Mouse (Mus musculus): ENCODE measurements around the gene Grm7. TPM values are rescaled to one million over a fixed set of nuclear protein-coding genes. Genes with fewer than 3 reads are reported as not detected.

Grm7 gene
- total RNA-seq, 2 experiments from 2014 or later: 1.0 to 1.7 TPM

- DNase-seq (ENCODE audit: low spot score in 2 of 2): no peak
Measured at GRCm38 (mm10) chr6:110818236-110818635, 172.9 kb downstream of the Grm7 start.

GRCm38 (mm10) chr6:110868311-110868710, 222.9 kb downstream of the Grm7 start:
- DNase-seq (ENCODE audit: low spot score in 2 of 2): no peak

GRCm38 (mm10) chr6:110982013-110982412, 336.6 kb downstream of the Grm7 start:
- DNase-seq (ENCODE audit: low spot score in 2 of 2): no peak

GRCm38 (mm10) chr6:111039099-111039498, 393.7 kb downstream of the Grm7 start:
- no peak for DNase-seq (ENCODE audit: low spot score in 2 of 2)

- no peak for DNase-seq (ENCODE audit: low spot score in 2 of 2)
Measured at GRCm38 (mm10) chr6:111045896-111046295, 400.5 kb downstream of the Grm7 start.

- DNase-seq (ENCODE audit: low spot score in 2 of 2): no peak
Measured at GRCm38 (mm10) chr6:111049247-111049646, 403.9 kb downstream of the Grm7 start.

GRCm38 (mm10) chr6:111054001-111054975, 408.9 kb downstream of the Grm7 start:
- no peak for DNase-seq (ENCODE audit: low spot score in 2 of 2)

- no peak for DNase-seq (ENCODE audit: low spot score in 2 of 2)
Measured at GRCm38 (mm10) chr6:111057798-111058197, 412.4 kb downstream of the Grm7 start.

GRCm38 (mm10) chr6:111060004-111060403, 414.6 kb downstream of the Grm7 start:
- no peak for DNase-seq (ENCODE audit: low spot score in 2 of 2)

- no peak for DNase-seq (ENCODE audit: low spot score in 2 of 2)
Measured at GRCm38 (mm10) chr6:111084569-111084968, 439.2 kb downstream of the Grm7 start.

GRCm38 (mm10) chr6:111094818-111095217, 449.4 kb downstream of the Grm7 start:
- no peak for DNase-seq (ENCODE audit: low spot score in 2 of 2)

GRCm38 (mm10) chr6:111105485-111105884, 460.1 kb downstream of the Grm7 start:
- no peak for DNase-seq (ENCODE audit: low spot score in 2 of 2)

- no peak for DNase-seq (ENCODE audit: low spot score in 2 of 2)
Measured at GRCm38 (mm10) chr6:111161037-111161436, 515.7 kb downstream of the Grm7 start.

GRCm38 (mm10) chr6:111195333-111195732, 550.0 kb downstream of the Grm7 start:
- DNase-seq (ENCODE audit: low spot score in 2 of 2): no peak

- DNase-seq (ENCODE audit: low spot score in 2 of 2): no peak
Measured at GRCm38 (mm10) chr6:111221083-111221729, 575.8 kb downstream of the Grm7 start.

- DNase-seq (ENCODE audit: low spot score in 2 of 2): no peak
Measured at GRCm38 (mm10) chr6:111255215-111255614, 609.8 kb downstream of the Grm7 start.

- DNase-seq (ENCODE audit: low spot score in 2 of 2): no peak
Measured at GRCm38 (mm10) chr6:111256939-111257338, 611.6 kb downstream of the Grm7 start.

GRCm38 (mm10) chr6:111258256-111258655, 612.9 kb downstream of the Grm7 start:
- DNase-seq (ENCODE audit: low spot score in 2 of 2): no peak

GRCm38 (mm10) chr6:111261181-111261580, 615.8 kb downstream of the Grm7 start:
- no peak for DNase-seq (ENCODE audit: low spot score in 2 of 2)

- DNase-seq (ENCODE audit: low spot score in 2 of 2): no peak
Measured at GRCm38 (mm10) chr6:111276657-111277056, 631.3 kb downstream of the Grm7 start.

GRCm38 (mm10) chr6:111278516-111278915, 633.1 kb downstream of the Grm7 start:
- DNase-seq (ENCODE audit: low spot score in 2 of 2): no peak

- no peak for DNase-seq (ENCODE audit: low spot score in 2 of 2)
Measured at GRCm38 (mm10) chr6:111293505-111294001, 648.2 kb downstream of the Grm7 start.
